Mouse (Mus musculus) embryonic facial prominence, embryonic 11.5 days (tissue): ENCODE data around the gene Arhgap45. TPM values are rescaled to one million over a fixed set of nuclear protein-coding genes. Genes with fewer than 3 reads are reported as not detected.

Experiments
- ATAC-seq: fragments of 200-750 bp; cut with Nextera tagmentation; replicated peaks from 2 replicates; pipeline ENCODE4 v1.8.0; 2017; ENCODE audit warnings: low read depth; ENCODE audit not compliant: insufficient number of reproducible peaks, low FRiP score, low TSS enrichment
- DNase-seq: peaks from one replicate; pipeline ENCODE4 v3.0.0-alpha.2; 2015; ENCODE audit warnings: low spot score
- H3K27ac ChIP-seq: fragments of 300-500 bp; sonication (generic); replicated peaks from 2 replicates; pipeline ENCODE4 v1.5.1; 2014; ENCODE audit warnings: mild to moderate bottlenecking, low read depth, low read length, control low read depth
- H3K27me3 ChIP-seq: fragments of 300-500 bp; sonication (generic); 2 replicates; pipeline ENCODE4 v1.6.1; 2014; ENCODE audit warnings: mild to moderate bottlenecking, low read length, moderate library complexity, mixed read lengths; ENCODE audit not compliant: control insufficient read depth, insufficient read depth
- H3K36me3 ChIP-seq: fragments of 300-500 bp; sonication (generic); replicated peaks from 2 replicates; pipeline ENCODE4 v1.6.1; 2014; ENCODE audit warnings: low read depth, mild to moderate bottlenecking, low read length, moderate library complexity, mixed read lengths; ENCODE audit not compliant: control insufficient read depth, insufficient read depth
- H3K4me1 ChIP-seq: fragments of 300-500 bp; sonication (generic); 2 replicates; pipeline ENCODE4 v1.6.1; 2014; ENCODE audit warnings: low read length, mixed read lengths; ENCODE audit not compliant: control insufficient read depth, insufficient read depth
- H3K4me2 ChIP-seq: fragments of 300-500 bp; sonication (generic); 2 replicates; pipeline ENCODE4 v1.6.1; 2014; ENCODE audit warnings: low read depth, mild to moderate bottlenecking, control low read depth, low read length, moderate library complexity
- H3K4me3 ChIP-seq: fragments of 300-500 bp; sonication (generic); 2 replicates; pipeline ENCODE4 v1.5.1; 2014; ENCODE audit warnings: low read depth, low read length, control low read depth
- H3K9ac ChIP-seq: fragments of 300-500 bp; sonication (generic); replicated peaks from 2 replicates; pipeline ENCODE4 v1.6.1; 2014; ENCODE audit warnings: mild to moderate bottlenecking, control low read depth, low read length
- H3K9me3 ChIP-seq: fragments of 300-500 bp; sonication (generic); replicated peaks from 2 replicates; pipeline ENCODE4 v1.6.1; 2016; ENCODE audit warnings: mild to moderate bottlenecking, low read length, inconsistent platforms, mixed read lengths; ENCODE audit not compliant: control insufficient read depth
- whole genome bisulfite sequencing: fragments of 180-500 bp; shearing (Covaris S2); extraction: QIAGEN DNeasy Blood & Tissue Kit; methylation state at CpG from one replicate; pipeline ENCODE4 v1.1.7; 2014; 5-methylcytosine and 5-hydroxymethylcytosine counted together
- polyA plus RNA-seq: library from polyadenylated mRNA; unstranded; fragments of >200 nt; fragmentation: Nextera tagmentation; extraction: Ambion mirVana; gene quantifications from 2 replicates; pipeline ENCODE4 v1.2.1, GENCODE M21; 2014

Gene Arhgap45
- polyA plus RNA-seq = 5.2 and 6.7 TPM in 2 replicates

DNA sequence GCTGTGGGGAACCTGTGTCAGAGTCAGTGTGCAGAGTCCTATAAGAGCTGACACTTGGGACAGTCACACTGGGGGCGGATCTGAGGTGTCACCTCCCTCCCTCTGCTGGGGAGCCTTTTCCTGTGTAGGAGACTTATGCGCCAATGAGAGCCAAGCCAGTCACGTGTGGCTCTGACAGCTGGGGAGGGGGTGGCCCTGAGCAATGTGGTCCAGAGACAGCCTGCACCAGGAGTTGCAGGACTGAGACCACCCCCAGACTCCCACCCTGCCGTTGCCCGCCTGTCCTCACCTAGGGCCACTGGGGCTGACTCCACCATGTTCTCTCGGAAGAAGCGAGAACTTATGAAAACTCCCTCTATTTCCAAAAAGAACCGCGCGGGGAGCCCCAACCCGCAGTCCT, at the start of gene Arhgap45:
Arhgap45 (plus strand) TSS at position 143 of the 400 bp plus-strand sequence.
- H3K36me3 ChIP-seq = no peaks in the 10 kb centered on the region; the same call in 1 of the 2 replicates
- peaks cover 4% of the 10 kb centered on the region for H3K4me1 ChIP-seq
- no peak within 1 kb of the TSS for H3K4me2 ChIP-seq
- no peaks in the 10 kb centered on the region for H3K9me3 ChIP-seq
- H3K27ac ChIP-seq = no peak within 1 kb of the TSS
- no peak within 1 kb of the TSS for H3K4me3 ChIP-seq
- WGBS = 63% methylated on average over 11 of the region's 11 CpGs
- H3K9ac ChIP-seq = no peak within 1 kb of the TSS
- DNase-seq (no peak), ATAC-seq (no peak)
- peaks cover 35% of the 10 kb centered on the region for H3K27me3 ChIP-seq

DNA sequence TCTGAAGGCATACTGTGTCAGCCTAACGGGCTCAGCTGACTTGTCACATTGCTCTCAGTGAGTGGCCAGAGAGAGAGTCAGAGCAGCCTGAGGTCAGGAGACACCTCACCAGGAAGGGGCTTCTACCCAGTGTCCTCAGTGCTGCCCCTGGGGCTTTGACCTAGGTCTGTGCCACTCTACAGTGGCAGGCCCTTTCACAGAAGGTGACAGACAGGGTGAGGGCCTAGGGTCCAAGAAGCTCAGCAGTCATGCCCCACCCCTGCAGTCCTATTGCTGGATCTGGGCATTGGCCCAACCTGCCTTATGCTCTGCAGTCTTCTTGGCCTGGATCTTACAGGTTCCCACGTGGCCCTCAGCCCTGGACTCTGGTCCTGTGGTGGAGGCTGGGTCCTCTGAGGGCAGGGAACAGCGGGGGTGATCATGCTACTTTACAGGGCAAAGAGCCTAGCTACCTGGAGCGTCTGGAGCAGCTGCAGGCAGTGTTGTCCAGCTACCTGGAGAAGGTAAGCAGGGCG, 49.5 kb upstream of the Arhgap45 start:
- DNase-seq = no peak
- Histone ChIP-seq H3K36me3 (peaks cover 12% of the 10 kb centered on the region), H3K9me3 (no peaks in the 10 kb centered on the region), H3K27ac (no peak overlapping the region), H3K4me1 (no peaks in the 10 kb centered on the region), H3K9ac (no peak overlapping the region), H3K4me3 (no peak overlapping the region), H3K27me3 (peaks cover 2% of the 10 kb centered on the region; the same call in 1 of the 2 replicates), H3K4me2 (no peak overlapping the region)
- WGBS = 93% methylated on average over 5 of the region's 5 CpGs
- ATAC-seq = no peak

DNA sequence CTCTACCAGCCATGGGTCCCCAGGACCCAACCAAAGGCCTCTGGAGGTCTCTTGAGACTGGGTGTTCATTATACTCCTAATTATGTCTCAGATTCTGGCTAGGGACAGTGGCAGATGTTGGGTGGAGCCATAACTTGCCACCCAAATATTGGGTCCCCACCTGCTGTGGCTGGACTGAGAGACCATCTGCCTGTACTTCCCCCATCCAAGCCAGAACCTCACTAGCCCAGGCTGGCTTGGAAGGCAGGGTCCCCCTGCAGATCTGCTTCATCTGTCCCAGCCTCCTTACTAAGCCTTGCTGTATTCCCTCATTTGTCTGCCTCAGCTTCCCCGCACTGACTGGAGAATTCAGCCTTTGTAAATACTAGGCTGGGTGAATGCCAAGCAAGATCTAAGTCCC, 48.3 kb upstream of the Arhgap45 start:
- H3K4me3 ChIP-seq = no peak overlapping the region
- no peaks in the 10 kb centered on the region for H3K4me1 ChIP-seq
- no peak for DNase-seq
- no peak for ATAC-seq
- no peak overlapping the region for H3K4me2 ChIP-seq
- peaks cover 2% of the 10 kb centered on the region; the same call in 1 of the 2 replicates for H3K27me3 ChIP-seq
- no peaks in the 10 kb centered on the region for H3K9me3 ChIP-seq
- WGBS = 89% methylated on average over 1 of the region's 1 CpGs
- H3K27ac ChIP-seq = no peak overlapping the region
- no peak overlapping the region for H3K9ac ChIP-seq
- H3K36me3 ChIP-seq = peaks cover 7% of the 10 kb centered on the region

DNA sequence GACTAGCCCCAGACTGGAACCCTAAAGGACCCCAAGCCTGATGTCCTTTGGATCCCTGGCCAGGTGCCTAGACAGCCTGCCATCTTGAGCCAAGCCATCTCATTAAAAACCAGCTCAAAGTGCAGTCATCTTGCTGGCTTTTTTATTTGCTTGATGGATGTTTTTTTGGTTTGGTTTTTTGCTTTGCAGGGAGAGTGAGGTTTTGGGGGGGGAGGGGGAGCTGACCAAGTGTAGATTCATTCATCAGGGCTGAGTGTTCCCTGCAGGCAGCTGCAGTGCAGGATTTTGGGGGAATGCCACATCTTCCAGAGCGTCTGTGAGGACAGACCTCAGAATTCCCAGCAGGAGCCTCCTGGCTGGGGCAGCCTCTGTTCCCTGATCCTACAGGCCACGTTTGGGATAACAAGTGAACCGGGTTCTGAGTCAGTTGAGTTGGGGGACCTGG, 47.3 kb upstream of the Arhgap45 start:
- DNase-seq (no peak), ATAC-seq (no peak)
- Histone ChIP-seq H3K4me2 (no peak overlapping the region), H3K4me1 (no peaks in the 10 kb centered on the region), H3K9me3 (no peaks in the 10 kb centered on the region), H3K4me3 (no peak overlapping the region), H3K27me3 (peaks cover 2% of the 10 kb centered on the region; the same call in 1 of the 2 replicates), H3K27ac (no peak overlapping the region), H3K9ac (no peak overlapping the region), H3K36me3 (peaks cover 7% of the 10 kb centered on the region)
- 16% methylated on average over 3 of the region's 3 CpGs for WGBS

DNA sequence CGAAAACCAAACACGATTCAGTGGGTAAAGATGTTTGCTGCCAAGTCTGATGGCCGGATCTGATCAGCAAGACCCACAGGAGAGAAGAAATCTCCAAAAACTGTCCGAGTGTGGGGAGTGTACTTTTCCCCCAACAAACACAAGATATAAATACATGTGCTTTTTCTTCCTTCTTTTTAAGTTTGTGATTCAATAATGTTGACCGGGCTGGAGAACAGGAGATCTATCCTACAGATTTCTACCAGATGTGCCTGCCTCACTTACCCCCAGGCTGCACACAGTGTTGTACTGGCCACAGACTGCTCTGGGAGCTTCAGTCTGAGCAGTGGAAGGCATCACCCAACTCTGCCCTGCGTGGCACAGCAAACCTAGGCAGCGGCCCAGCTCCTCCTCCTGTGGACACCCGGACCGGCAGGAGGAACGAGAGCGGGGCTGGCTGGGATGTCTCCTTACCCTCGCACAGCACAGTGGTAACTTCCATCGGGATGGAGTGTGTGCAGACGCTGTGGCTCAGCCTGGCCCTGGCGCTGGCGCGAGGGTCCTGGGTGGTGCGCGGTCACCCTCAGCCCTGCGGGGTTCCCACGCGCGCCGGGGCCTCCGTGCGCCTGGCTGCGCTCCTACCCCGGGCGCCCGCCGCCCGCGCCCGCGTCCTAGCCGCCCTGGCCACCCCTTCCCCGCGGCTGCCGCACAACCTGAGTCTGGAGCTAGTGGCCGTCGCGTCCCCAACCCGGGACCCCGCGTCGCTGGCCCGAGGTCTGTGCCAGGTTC, 45.9 kb upstream of the Arhgap45 start, which contains the start of gene Grin3b:
Grin3b (plus strand) TSS at position 301 of the 768 bp plus-strand sequence.
- Histone ChIP-seq H3K9me3 (no peaks in the 10 kb centered on the region), H3K4me1 (no peaks in the 10 kb centered on the region), H3K27me3 (peaks cover 2% of the 10 kb centered on the region; the same call in 1 of the 2 replicates), H3K27ac (no peak within 1 kb of the TSS), H3K4me2 (peak within 1 kb of the TSS; percentile 89), H3K36me3 (peaks cover 7% of the 10 kb centered on the region), H3K9ac (peak within 1 kb of the TSS; percentile 61), H3K4me3 (peak within 1 kb of the TSS; percentile 46)
- peak; percentile 52 for DNase-seq
- WGBS = 7% methylated on average over 44 of the region's 47 CpGs
- no peak for ATAC-seq

DNA sequence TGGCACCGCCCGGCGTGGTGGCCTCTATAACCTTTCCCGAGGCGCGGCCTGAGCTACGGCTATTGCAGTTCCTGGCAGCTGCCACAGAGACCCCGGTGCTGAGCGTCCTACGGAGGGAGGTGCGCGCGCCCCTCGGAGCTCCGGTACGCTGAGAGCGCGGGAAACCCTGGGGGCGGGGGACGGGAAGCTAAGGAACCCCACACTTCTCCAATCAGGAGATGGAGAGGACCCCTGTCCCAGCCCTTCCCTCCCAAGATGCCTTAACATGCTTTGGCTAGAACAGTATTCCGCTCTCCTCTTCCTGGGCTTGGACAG, 45.3 kb upstream of the Arhgap45 start:
- peak overlapping the region; percentile 46 for H3K4me3 ChIP-seq
- H3K4me2 ChIP-seq = peak overlapping the region; percentile 89
- peak overlapping the region; percentile 61 for H3K9ac ChIP-seq
- DNase-seq (peak; percentile 68), ATAC-seq (no peak)
- H3K9me3 ChIP-seq = no peaks in the 10 kb centered on the region
- no peaks in the 10 kb centered on the region for H3K4me1 ChIP-seq
- 2% methylated on average over 21 of the region's 21 CpGs for WGBS
- H3K27ac ChIP-seq = no peak overlapping the region
- H3K27me3 ChIP-seq = peaks cover 2% of the 10 kb centered on the region; the same call in 1 of the 2 replicates
- peaks cover 7% of the 10 kb centered on the region for H3K36me3 ChIP-seq

DNA sequence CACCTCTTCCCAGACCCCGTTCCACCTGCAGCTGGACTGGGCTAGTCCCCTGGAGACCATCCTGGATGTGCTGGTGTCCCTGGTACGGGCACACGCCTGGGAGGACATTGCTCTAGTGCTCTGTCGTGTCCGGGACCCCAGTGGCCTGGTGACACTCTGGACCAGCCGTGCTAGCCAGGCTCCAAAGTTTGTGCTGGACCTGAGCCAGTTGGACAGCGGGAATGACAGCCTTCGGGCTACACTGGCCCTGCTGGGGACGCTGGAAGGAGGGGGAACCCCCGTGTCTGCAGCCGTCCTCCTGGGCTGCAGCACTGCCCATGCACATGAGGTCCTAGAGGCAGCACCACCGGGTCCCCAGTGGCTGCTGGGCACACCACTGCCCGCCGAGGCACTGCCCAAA, 43.6 kb upstream of the Arhgap45 start:
- Histone ChIP-seq H3K4me3 (no peak overlapping the region), H3K4me2 (no peak overlapping the region), H3K27ac (no peak overlapping the region), H3K9ac (no peak overlapping the region), H3K9me3 (no peaks in the 10 kb centered on the region), H3K36me3 (peaks cover 15% of the 10 kb centered on the region), H3K27me3 (peaks cover 2% of the 10 kb centered on the region; the same call in 1 of the 2 replicates), H3K4me1 (no peaks in the 10 kb centered on the region)
- ATAC-seq (0 out of 2 replicates have a peak, but pooled peaks have one; percentile 15), DNase-seq (no peak)
- WGBS = 62% methylated on average over 14 of the region's 14 CpGs

DNA sequence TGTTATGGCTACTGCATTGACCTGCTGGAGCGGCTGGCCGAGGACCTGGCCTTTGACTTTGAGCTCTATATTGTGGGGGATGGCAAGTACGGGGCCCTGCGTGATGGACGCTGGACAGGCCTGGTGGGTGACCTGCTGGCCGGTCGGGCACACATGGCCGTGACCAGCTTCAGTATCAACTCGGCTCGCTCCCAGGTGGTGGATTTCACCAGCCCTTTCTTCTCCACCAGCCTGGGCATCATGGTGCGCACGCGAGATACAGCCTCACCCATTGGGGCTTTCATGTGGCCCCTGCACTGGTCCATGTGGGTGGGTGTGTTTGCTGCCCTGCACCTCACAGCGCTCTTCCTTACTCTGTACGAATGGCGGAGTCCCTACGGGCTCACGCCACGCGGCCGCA, 42.4 kb upstream of the Arhgap45 start:
- no peaks in the 10 kb centered on the region for H3K9me3 ChIP-seq
- DNase-seq (no peak), ATAC-seq (no peak)
- no peak overlapping the region for H3K9ac ChIP-seq
- no peak overlapping the region for H3K27ac ChIP-seq
- H3K4me2 ChIP-seq = no peak overlapping the region
- WGBS = 91% methylated on average over 21 of the region's 21 CpGs
- H3K36me3 ChIP-seq = peaks cover 20% of the 10 kb centered on the region
- peaks cover 2% of the 10 kb centered on the region; the same call in 1 of the 2 replicates for H3K27me3 ChIP-seq
- no peaks in the 10 kb centered on the region for H3K4me1 ChIP-seq
- H3K4me3 ChIP-seq = no peak overlapping the region
